Mouse (Mus musculus) cerebellum, adult 2 months (tissue): ENCODE data around the gene Mpp3.

Experiments
- CTCF ChIP-seq: fragments of 200-500 bp; IDR thresholded peaks from 2 replicates; pipeline ENCODE4 v1.5.1; 2011; ENCODE audit warnings: low read depth, mild to moderate bottlenecking, control low read depth, low read length, moderate library complexity, borderline replicate concordance; ENCODE audit not compliant: insufficient read depth
- POLR2A ChIP-seq: fragments of 200-500 bp; IDR thresholded peaks from 2 replicates; pipeline ENCODE4 v1.6.1; 2011; ENCODE audit warnings: low read length, control low read depth, borderline replicate concordance; ENCODE audit not compliant: insufficient read depth

GRCm38 (mm10) chr11:101982981-101983411, 45.3 kb downstream of the Mpp3 start:
- TF ChIP-seq POLR2A, result no peak
- no peak for TF ChIP-seq CTCF
